27 mouse cellular contexts compared by ENCODE assay signal in genomic region chr16:33887981-33888380, GRCm38 (mm10). TPM values are rescaled to one million over a fixed set of nuclear protein-coding genes. Genes with fewer than 3 reads are reported as not detected.
A peak's percentile ranks its signal among the peaks of the same experiment; 100 is the strongest.
DNase-seq lines count a peak whose midpoint lies in the region; ATAC-seq and TF ChIP-seq lines count a peak whose summit lies in the region.
"Had no signal": no experiment of that assay in that cellular context is flagged by ENCODE, and none has a peak within 500 bp of the region (broad histone marks: within the 10 kb centered on the region; RNA-seq: fewer than 3 reads in every experiment).

No protein-coding gene starts in this region.

- H3K4me1 ChIP-seq in embryonic facial prominence, embryonic 13.5 days: peaks cover 92% of the 10 kb centered on the region
- H3K4me1 ChIP-seq in embryonic facial prominence, embryonic 10.5 days: peaks cover 93% of the 10 kb centered on the region
- peaks cover 33% of the 10 kb centered on the region for H3K4me1 ChIP-seq in kidney, postnatal 0 days (replicated peaks; ENCODE audit: insufficient read depth, low read length)
- peaks cover 62% of the 10 kb centered on the region for H3K4me1 ChIP-seq in intestine, embryonic 16.5 days (ENCODE audit: control insufficient read depth, insufficient read depth, low read length)
- peaks cover 40% of the 10 kb centered on the region for H3K4me1 ChIP-seq in midbrain, embryonic 10.5 days

- 0 out of 2 replicates have a peak overlapping the region, but pooled peaks have one; percentile 24 for H3K27ac ChIP-seq in embryonic facial prominence, embryonic 13.5 days
- no peak overlapping the region for H3K27ac ChIP-seq in embryonic facial prominence, embryonic 10.5 days (replicated peaks)
- H3K27ac ChIP-seq in kidney, postnatal 0 days: no peak overlapping the region
- peak overlapping the region; percentile 79 for H3K27ac ChIP-seq in intestine, embryonic 16.5 days (ENCODE audit: low read length)
- no peak overlapping the region for H3K27ac ChIP-seq in midbrain, embryonic 10.5 days (replicated peaks)
- H3K27ac ChIP-seq: heart, embryonic 10.5 days; heart, embryonic 15.5 days; hindbrain, embryonic 12.5 days; hindbrain, postnatal 0 days; limb, embryonic 10.5 days; limb, embryonic 15.5 days; macrophage had no signal

- no peak for TF ChIP-seq CTCF in kidney, postnatal 0 days (IDR thresholded peaks at IDR 0.05; ENCODE audit: low read depth)

- no peaks in the 10 kb centered on the region for H3K9me3 ChIP-seq in embryonic facial prominence, embryonic 13.5 days
- no peaks in the 10 kb centered on the region for H3K9me3 ChIP-seq in embryonic facial prominence, embryonic 10.5 days
- H3K9me3 ChIP-seq in kidney, postnatal 0 days (replicated peaks; ENCODE audit: low read length): no peaks in the 10 kb centered on the region
- no peaks in the 10 kb centered on the region for H3K9me3 ChIP-seq in intestine, embryonic 16.5 days (ENCODE audit: control insufficient read depth, low read length)
- no peaks in the 10 kb centered on the region for H3K9me3 ChIP-seq in midbrain, embryonic 10.5 days (replicated peaks)
- H3K9me3 ChIP-seq: heart, embryonic 10.5 days; heart, embryonic 15.5 days; hindbrain, embryonic 12.5 days; limb, embryonic 10.5 days; limb, embryonic 15.5 days; liver, embryonic 15.5 days had no signal

- DNase-seq in embryonic facial prominence, embryonic 10.5 days (ENCODE audit: low spot score): no peak
- DNase-seq in kidney, postnatal 0 days (ENCODE audit: low spot score): no peak
- no peak for DNase-seq in kidney, adult 18-20 months
- peak; percentile 72 for DNase-seq in yolk sac, embryonic 10.5 days (ENCODE audit: low spot score)
- DNase-seq in midbrain, embryonic 10.5 days (ENCODE audit: low spot score): no peak
- DNase-seq: adrenal gland, adult 2 months; adrenal gland, postnatal 36 days; cerebellum, adult 18-20 months; cerebellum, postnatal 10 days; gastrocnemius, postnatal 25 days; heart, adult 11 months; layer of hippocampus, postnatal 36 days; midbrain, embryonic 14.5 days had no signal

- no peaks in the 10 kb centered on the region for H3K27me3 ChIP-seq in embryonic facial prominence, embryonic 13.5 days
- no peaks in the 10 kb centered on the region for H3K27me3 ChIP-seq in embryonic facial prominence, embryonic 10.5 days (replicated peaks; ENCODE audit: low read depth, poor library complexity, severe bottlenecking)
- H3K27me3 ChIP-seq in kidney, postnatal 0 days (ENCODE audit: insufficient read depth, low read length): no peaks in the 10 kb centered on the region
- no peaks in the 10 kb centered on the region for H3K27me3 ChIP-seq in intestine, embryonic 16.5 days (replicated peaks; ENCODE audit: control insufficient read depth, insufficient read depth, low read length)
- no peaks in the 10 kb centered on the region for H3K27me3 ChIP-seq in midbrain, embryonic 10.5 days (ENCODE audit: low read depth, poor library complexity, severe bottlenecking)
- H3K27me3 ChIP-seq: CH12.LX; heart, embryonic 15.5 days; hindbrain, embryonic 12.5 days; limb, embryonic 15.5 days; liver, embryonic 15.5 days had no signal

- WGBS in embryonic facial prominence, embryonic 13.5 days: 72% methylated on average over 2 of the region's 2 CpGs
- 80% methylated on average over 2 of the region's 2 CpGs for WGBS in embryonic facial prominence, embryonic 10.5 days
- 76% methylated on average over 2 of the region's 2 CpGs for WGBS in kidney, postnatal 0 days
- WGBS in intestine, embryonic 16.5 days: 75% methylated on average over 2 of the region's 2 CpGs
- 84% methylated on average over 2 of the region's 2 CpGs for WGBS in midbrain, embryonic 10.5 days

- peaks cover 4% of the 10 kb centered on the region for H3K36me3 ChIP-seq in embryonic facial prominence, embryonic 13.5 days
- peaks cover 17% of the 10 kb centered on the region for H3K36me3 ChIP-seq in embryonic facial prominence, embryonic 10.5 days (replicated peaks)
- H3K36me3 ChIP-seq in kidney, postnatal 0 days (ENCODE audit: insufficient read depth, low read length): no peaks in the 10 kb centered on the region
- H3K36me3 ChIP-seq in intestine, embryonic 16.5 days (ENCODE audit: control insufficient read depth, insufficient read depth, low read length): no peaks in the 10 kb centered on the region
- no peaks in the 10 kb centered on the region for H3K36me3 ChIP-seq in midbrain, embryonic 10.5 days
- H3K36me3 ChIP-seq: hindbrain, embryonic 12.5 days; liver, embryonic 15.5 days had no signal

- H3K9ac ChIP-seq in embryonic facial prominence, embryonic 13.5 days: no peak overlapping the region
- H3K9ac ChIP-seq in kidney, postnatal 0 days (ENCODE audit: low read depth, low read length): no peak overlapping the region
- 0 out of 2 replicates have a peak overlapping the region, but pooled peaks have one; percentile 21 for H3K9ac ChIP-seq in intestine, embryonic 16.5 days (ENCODE audit: low read depth, low read length)
- H3K9ac ChIP-seq: heart, embryonic 15.5 days; hindbrain, embryonic 12.5 days; limb, embryonic 15.5 days; liver, embryonic 15.5 days had no signal

- no peak overlapping the region for H3K4me2 ChIP-seq in embryonic facial prominence, embryonic 13.5 days
- no peak overlapping the region for H3K4me2 ChIP-seq in kidney, postnatal 0 days (ENCODE audit: low read length)
- no peak overlapping the region for H3K4me2 ChIP-seq in intestine, embryonic 16.5 days (ENCODE audit: low read depth, low read length)
- H3K4me2 ChIP-seq: heart, embryonic 15.5 days; hindbrain, embryonic 12.5 days; limb, embryonic 15.5 days; liver, embryonic 15.5 days had no signal

- H3K4me3 ChIP-seq in embryonic facial prominence, embryonic 13.5 days: no peak overlapping the region
- no peak overlapping the region for H3K4me3 ChIP-seq in embryonic facial prominence, embryonic 10.5 days
- H3K4me3 ChIP-seq in kidney, postnatal 0 days (replicated peaks; ENCODE audit: low read depth, low read length): no peak overlapping the region
- H3K4me3 ChIP-seq in intestine, embryonic 16.5 days (ENCODE audit: low read length): no peak overlapping the region
- no peak overlapping the region for H3K4me3 ChIP-seq in midbrain, embryonic 10.5 days
- H3K4me3 ChIP-seq: heart, embryonic 10.5 days; heart, embryonic 15.5 days; hindbrain, embryonic 12.5 days; limb, embryonic 10.5 days; limb, embryonic 15.5 days; liver, embryonic 15.5 days had no signal

- no peak for ATAC-seq in embryonic facial prominence, embryonic 13.5 days (ENCODE audit: insufficient number of reproducible peaks, insufficient read depth, low FRiP score, low TSS enrichment, low read depth)
- peak; percentile 12; the same call in 1 of the 2 replicates for ATAC-seq in kidney, postnatal 0 days (replicated peaks; ENCODE audit: low FRiP score, low read depth)
- ATAC-seq in intestine, embryonic 16.5 days: peak; percentile 49
- ATAC-seq: activated CD4-positive, CD25-positive, alpha-beta regulatory T cell, adult 4 months; forebrain, embryonic 14.5 days; hindbrain, postnatal 0 days; lung, postnatal 0 days had no signal

RNA-seq across cellular contexts. Expression of gene Itgb5, which starts 58.5 kb away (rescaled TPM):
- polyA plus RNA-seq in embryonic facial prominence, embryonic 13.5 days (2015; fragmentation: Nextera tagmentation; extraction: Ambion mirVana): 47.7 and 94.8 TPM in 2 replicates
- 62.1 and 64.1 TPM in 2 replicates for polyA plus RNA-seq in embryonic facial prominence, embryonic 10.5 days (2016; fragmentation: Nextera tagmentation; extraction: Ambion mirVana)
- polyA plus RNA-seq in kidney, postnatal 0 days (2015; fragmentation: Nextera tagmentation; extraction: Ambion mirVana): 48.6 and 53.2 TPM in 2 replicates
- polyA plus RNA-seq in intestine, embryonic 16.5 days (2015; fragmentation: Nextera tagmentation; extraction: Ambion mirVana): 6.6 and 9.3 TPM in 2 replicates
- 9.0 and 13.6 TPM in 2 replicates for polyA plus RNA-seq in midbrain, embryonic 10.5 days (2016; fragmentation: Nextera tagmentation; extraction: Ambion mirVana)

Comparison
In these comparisons a context has a peak if more than half of its experiments do, and no peak if none do; other contexts are left out.
1. H3K27ac ChIP-seq: peak in embryonic facial prominence, embryonic 13.5 days (single experiment) and intestine, embryonic 16.5 days (single experiment); none in embryonic facial prominence, embryonic 10.5 days (single experiment), kidney, postnatal 0 days (single experiment) and midbrain, embryonic 10.5 days (single experiment).